In the genomic region with DNA sequence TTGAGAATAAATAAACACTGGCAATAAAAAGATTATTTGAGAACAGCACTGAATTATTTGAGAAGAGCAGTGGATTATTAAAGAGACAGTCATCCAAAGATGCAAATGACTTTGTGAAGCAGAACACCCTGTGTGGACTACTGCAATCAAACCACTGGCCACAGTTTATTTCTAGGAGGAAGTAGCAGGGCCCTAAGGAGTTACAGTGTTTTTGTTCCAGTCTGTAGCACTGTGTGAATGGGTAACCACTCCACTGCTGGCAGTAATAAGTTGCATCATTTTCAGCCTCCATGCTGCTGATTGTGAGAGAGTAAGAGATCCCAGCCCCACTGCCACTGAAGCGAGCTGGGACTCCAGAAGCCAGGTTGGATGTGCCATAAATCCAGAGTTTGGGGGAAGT, we compare ENCODE assay signal across 23 mouse cellular contexts.
"Had no signal": no experiment of that assay in that cellular context is flagged by ENCODE, and none has a peak within 500 bp of the region (broad histone marks: within the 10 kb centered on the region; RNA-seq: fewer than 3 reads in every experiment).

No protein-coding gene starts in this region.

- H3K9me3 ChIP-seq: kidney, embryonic 15.5 days; limb, embryonic 12.5 days; limb, embryonic 15.5 days; liver, embryonic 15.5 days; lung, embryonic 15.5 days; megakaryocyte, embryonic 14.5 days; midbrain, embryonic 10.5 days; midbrain, embryonic 13.5 days; neural tube, embryonic 13.5 days had no signal

- H3K36me3 ChIP-seq: kidney, embryonic 15.5 days; limb, embryonic 12.5 days; limb, embryonic 15.5 days; liver, embryonic 15.5 days; lung, embryonic 15.5 days; midbrain, embryonic 10.5 days; midbrain, embryonic 13.5 days; neural tube, embryonic 13.5 days had no signal

- DNase-seq: kidney, adult 8-10 months; kidney, postnatal 14 days; left cerebral cortex, postnatal 4 days; lung, adult 18-20 months; lung, postnatal 10 days; lung, postnatal 36 days; right cerebral cortex, adult 18-20 months; right cerebral cortex, postnatal 14 days; thymus, adult 18-20 months; thymus, postnatal 36 days had no signal

- H3K27me3 ChIP-seq: kidney, embryonic 15.5 days; limb, embryonic 12.5 days; limb, embryonic 15.5 days; liver, embryonic 15.5 days; lung, embryonic 15.5 days; megakaryocyte, embryonic 14.5 days; midbrain, embryonic 13.5 days; neural tube, embryonic 13.5 days had no signal

- ATAC-seq: intestine, postnatal 0 days; midbrain, embryonic 13.5 days; midbrain, embryonic 16.5 days had no signal

- H3K4me3 ChIP-seq: kidney, embryonic 15.5 days; limb, embryonic 12.5 days; limb, embryonic 15.5 days; liver, embryonic 15.5 days; lung, embryonic 15.5 days; megakaryocyte, embryonic 14.5 days; midbrain, embryonic 10.5 days; midbrain, embryonic 13.5 days; myocyte; neural tube, embryonic 13.5 days had no signal

- H3K27ac ChIP-seq: kidney, embryonic 15.5 days; limb, embryonic 12.5 days; limb, embryonic 15.5 days; liver, embryonic 15.5 days; lung, embryonic 15.5 days; midbrain, embryonic 10.5 days; midbrain, embryonic 13.5 days; neural tube, embryonic 13.5 days had no signal

- H3K4me2 ChIP-seq: kidney, embryonic 15.5 days; limb, embryonic 12.5 days; limb, embryonic 15.5 days; liver, embryonic 11.5 days; liver, embryonic 15.5 days; lung, embryonic 15.5 days; midbrain, embryonic 13.5 days; neural tube, embryonic 13.5 days had no signal

- H3K4me1 ChIP-seq: kidney, embryonic 15.5 days; limb, embryonic 12.5 days; limb, embryonic 15.5 days; liver, embryonic 15.5 days; lung, embryonic 15.5 days; megakaryocyte, embryonic 14.5 days; midbrain, embryonic 10.5 days; midbrain, embryonic 13.5 days; neural tube, embryonic 13.5 days had no signal

- H3K9ac ChIP-seq: kidney, embryonic 15.5 days; limb, embryonic 12.5 days; limb, embryonic 15.5 days; liver, embryonic 15.5 days; lung, embryonic 15.5 days; midbrain, embryonic 13.5 days; neural tube, embryonic 13.5 days had no signal
